Mouse (Mus musculus) C2C12 (cell line): Measurements from ENCODE around the gene Cacna2d3. TPM values are rescaled to one million over a fixed set of nuclear protein-coding genes. Genes with fewer than 3 reads are reported as not detected.

ENCODE experiments used
- H3K27me3 ChIP-seq: one replicate; pipeline ENCODE4 v1.6.1; 2011; ENCODE audit not compliant: control insufficient read depth, insufficient read depth, insufficient read length
- H3K36me3 ChIP-seq: one replicate; pipeline ENCODE4 v1.6.1; 2011; ENCODE audit not compliant: control insufficient read depth, insufficient read depth
- H3K4me3 ChIP-seq: one replicate; pipeline ENCODE4 v1.5.1; 2011; ENCODE audit warnings: mild to moderate bottlenecking, control low read depth; ENCODE audit not compliant: poor library complexity, insufficient read depth, severe bottlenecking
- H3K79me2 ChIP-seq: one replicate; pipeline ENCODE4 v1.6.1; 2011; ENCODE audit not compliant: control insufficient read depth, insufficient read depth
- H3K79me3 ChIP-seq: one replicate; pipeline ENCODE4 v1.6.1; 2011; ENCODE audit warnings: low read depth, control low read depth
- H3ac ChIP-seq: one replicate; pipeline ENCODE3; 2011; ENCODE audit warnings: low read depth; ENCODE audit not compliant: control insufficient read depth, insufficient read length
- CEBPB ChIP-seq: IDR thresholded peaks from one replicate; pipeline ENCODE4 v1.6.1; 2011; ENCODE audit warnings: low read depth, mild to moderate bottlenecking, control low read depth, moderate library complexity
- CTCF ChIP-seq: IDR thresholded peaks from one replicate; pipeline ENCODE4 v1.5.1; 2011; ENCODE audit not compliant: control insufficient read depth, insufficient read depth, insufficient read length
- FOSL1 ChIP-seq: IDR thresholded peaks from one replicate; pipeline ENCODE4 v1.8.0; 2011; ENCODE audit warnings: mild to moderate bottlenecking, low read length; ENCODE audit not compliant: poor library complexity, insufficient read depth, severe bottlenecking
- MAX ChIP-seq: IDR thresholded peaks from one replicate; pipeline ENCODE4 v1.6.1; 2011; ENCODE audit warnings: mild to moderate bottlenecking, control low read depth
- MYOD1 ChIP-seq: IDR thresholded peaks from one replicate; pipeline ENCODE4 v1.6.1; 2011; ENCODE audit warnings: low read depth; ENCODE audit not compliant: control insufficient read depth, insufficient read length
- MYOG ChIP-seq: IDR thresholded peaks from one replicate; pipeline ENCODE4 v1.6.1; 2011; ENCODE audit not compliant: control insufficient read depth, insufficient read length; ENCODE audit errors: extremely low read depth
- USF1 ChIP-seq: IDR thresholded peaks from one replicate; pipeline ENCODE4 v1.6.1; 2011; ENCODE audit warnings: low read depth, mild to moderate bottlenecking, control low read depth, moderate library complexity
- polyA plus RNA-seq: library from polyadenylated mRNA; unstranded; fragments of >200 nt; fragmentation: generic; extraction: Trizol; gene quantifications from one replicate; pipeline ENCODE4 v1.2.1, GENCODE M21; 2012; ENCODE audit warnings: missing spikeins

Gene Cacna2d3
- polyA plus RNA-seq, 1 experiment: not detected

- Histone ChIP-seq H3K79me3 (no peaks in the 10 kb centered on the region), H3K4me3 (no peak overlapping the region), H3K27me3 (no peaks in the 10 kb centered on the region), H3K79me2 (no peaks in the 10 kb centered on the region), H3K36me3 (no peaks in the 10 kb centered on the region), H3ac (no peak overlapping the region)
- TF ChIP-seq MAX (no peak), USF1 (no peak), FOSL1 (no peak), MYOD1 (no peak), CEBPB (no peak), CTCF (no peak), MYOG (no peak)
Measured at GRCm38 (mm10) chr14:29366911-29367310, 354.8 kb downstream of the Cacna2d3 start.

GRCm38 (mm10) chr14:29362448-29362847 is 359.2 kb downstream of the Cacna2d3 start:
- H3K79me2 ChIP-seq: no peaks in the 10 kb centered on the region
- no peaks in the 10 kb centered on the region for H3K36me3 ChIP-seq
- H3K4me3 ChIP-seq: no peak overlapping the region
- no peaks in the 10 kb centered on the region for H3K27me3 ChIP-seq
- TF ChIP-seq CEBPB (no peak), MAX (peak; percentile 45), USF1 (no peak), CTCF (no peak), MYOD1 (no peak), MYOG (no peak), FOSL1 (no peak)
- no peak overlapping the region for H3ac ChIP-seq
- H3K79me3 ChIP-seq: no peaks in the 10 kb centered on the region

GRCm38 (mm10) chr14:29350627-29351026 is 371.0 kb downstream of the Cacna2d3 start:
- Histone ChIP-seq H3K4me3 (no peak overlapping the region), H3K79me3 (no peaks in the 10 kb centered on the region), H3K36me3 (no peaks in the 10 kb centered on the region), H3K79me2 (no peaks in the 10 kb centered on the region), H3K27me3 (no peaks in the 10 kb centered on the region), H3ac (no peak overlapping the region)
- TF ChIP-seq CEBPB: no peak
- TF ChIP-seq CTCF: no peak
- no peak for TF ChIP-seq MYOG
- TF ChIP-seq FOSL1: no peak
- TF ChIP-seq USF1: no peak
- no peak for TF ChIP-seq MYOD1
- no peak for TF ChIP-seq MAX

GRCm38 (mm10) chr14:29341581-29341980 is 380.1 kb downstream of the Cacna2d3 start:
- Histone ChIP-seq H3K79me3 (no peaks in the 10 kb centered on the region), H3K4me3 (no peak overlapping the region), H3ac (no peak overlapping the region), H3K27me3 (no peaks in the 10 kb centered on the region), H3K36me3 (no peaks in the 10 kb centered on the region), H3K79me2 (no peaks in the 10 kb centered on the region)
- no peak for TF ChIP-seq MYOG
- no peak for TF ChIP-seq USF1
- no peak for TF ChIP-seq FOSL1
- no peak for TF ChIP-seq CEBPB
- TF ChIP-seq CTCF: no peak
- TF ChIP-seq MAX: no peak
- TF ChIP-seq MYOD1: no peak

GRCm38 (mm10) chr14:29340728-29341127 is 380.9 kb downstream of the Cacna2d3 start:
- Histone ChIP-seq H3ac (no peak overlapping the region), H3K79me3 (no peaks in the 10 kb centered on the region), H3K27me3 (no peaks in the 10 kb centered on the region), H3K4me3 (no peak overlapping the region), H3K79me2 (no peaks in the 10 kb centered on the region), H3K36me3 (no peaks in the 10 kb centered on the region)
- TF ChIP-seq MAX (no peak), FOSL1 (no peak), CTCF (no peak), MYOD1 (no peak), CEBPB (no peak), USF1 (no peak), MYOG (no peak)

- no peaks in the 10 kb centered on the region for H3K27me3 ChIP-seq
- no peaks in the 10 kb centered on the region for H3K79me3 ChIP-seq
- no peaks in the 10 kb centered on the region for H3K79me2 ChIP-seq
- H3ac ChIP-seq: no peak overlapping the region
- H3K4me3 ChIP-seq: no peak overlapping the region
- no peaks in the 10 kb centered on the region for H3K36me3 ChIP-seq
- TF ChIP-seq MYOD1 (no peak), USF1 (no peak)
Measured at GRCm38 (mm10) chr14:29334897-29335296, 386.8 kb downstream of the Cacna2d3 start.

GRCm38 (mm10) chr14:29334216-29334615 is 387.4 kb downstream of the Cacna2d3 start:
- Histone ChIP-seq H3K36me3 (no peaks in the 10 kb centered on the region), H3K27me3 (no peaks in the 10 kb centered on the region), H3K79me2 (no peaks in the 10 kb centered on the region), H3ac (no peak overlapping the region), H3K79me3 (no peaks in the 10 kb centered on the region), H3K4me3 (no peak overlapping the region)
- TF ChIP-seq CEBPB (no peak), MAX (no peak), USF1 (no peak), CTCF (no peak)
